Mouse (Mus musculus) thymus, adult 2 months (tissue): Measurements from ENCODE around the gene Fam89a.

Experiments used
- CTCF ChIP-seq: fragments of 200-500 bp; IDR thresholded peaks from 2 replicates; pipeline ENCODE4 v1.5.1; 2012; ENCODE audit warnings: mild to moderate bottlenecking, control low read depth, low read length, moderate library complexity, borderline replicate concordance; ENCODE audit not compliant: control insufficient read depth, poor library complexity, insufficient read depth; ENCODE audit errors: extremely low read depth
- POLR2A ChIP-seq: fragments of 200-500 bp; IDR thresholded peaks from 2 replicates; pipeline ENCODE4 v1.6.1; 2012; ENCODE audit warnings: mild to moderate bottlenecking, low read length, control low read depth, moderate library complexity; ENCODE audit not compliant: control insufficient read depth, poor library complexity, insufficient read depth; ENCODE audit errors: extremely low read depth

GRCm38 (mm10) chr8:124754792-124755190 lies 3.2 kb upstream of the Fam89a start:
- TF ChIP-seq CTCF (no peak), POLR2A (no peak)
